Mouse (Mus musculus) yolk sac, embryonic 10.5 days (tissue): ENCODE results near the gene Lcp2.
A peak's percentile ranks its signal among the peaks of the same experiment; 100 is the strongest.

Source experiments
- DNase-seq: peaks from one replicate; pipeline ENCODE4 v3.0.0-alpha.2; 2017; ENCODE audit warnings: low spot score

Gene Lcp2

GRCm38 (mm10) chr11:34047542-34047937 is 820 bp downstream of the Lcp2 start:
- no peak for DNase-seq

GRCm38 (mm10) chr11:34048375-34049124 is 1.8 kb downstream of the Lcp2 start:
- DNase-seq = no peak

DNA sequence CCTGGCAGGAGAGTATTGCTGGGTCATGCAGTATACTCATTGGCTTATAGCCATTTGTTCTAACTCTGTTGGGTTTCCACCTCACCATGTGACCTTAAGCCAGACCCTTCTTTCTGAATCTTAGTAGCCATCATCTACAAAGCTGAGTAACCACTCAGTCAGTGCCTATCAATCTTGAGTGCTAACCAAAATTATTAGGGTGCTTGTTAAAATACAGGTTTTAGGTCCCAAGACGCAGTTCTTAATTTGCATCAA is 2.3 kb downstream of the Lcp2 start:
- DNase-seq = no peak

DNA sequence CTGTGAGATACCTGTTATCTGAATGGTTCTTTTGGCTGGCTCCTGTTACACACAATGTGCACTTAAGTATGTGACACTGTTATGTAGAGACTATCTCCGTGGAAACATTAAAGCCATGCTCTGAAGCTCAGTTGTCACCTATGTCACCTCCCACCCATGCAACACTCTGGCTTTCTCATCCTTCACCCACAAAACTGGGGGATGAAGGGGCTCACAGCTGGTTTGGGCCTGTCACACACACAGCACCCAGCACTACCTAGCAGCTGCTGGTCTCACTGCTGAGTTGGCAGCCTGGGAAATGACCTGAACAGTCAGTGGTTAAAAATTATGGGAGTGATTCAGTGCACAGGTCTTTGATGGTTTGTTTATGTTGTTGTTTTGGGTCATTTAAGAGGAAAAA is 3.3 kb downstream of the Lcp2 start:
- DNase-seq = no peak

GRCm38 (mm10) chr11:34050643-34051042 is 3.9 kb downstream of the Lcp2 start:
- no peak for DNase-seq

GRCm38 (mm10) chr11:34053031-34053818 is 6.5 kb downstream of the Lcp2 start:
- no peak for DNase-seq

DNA sequence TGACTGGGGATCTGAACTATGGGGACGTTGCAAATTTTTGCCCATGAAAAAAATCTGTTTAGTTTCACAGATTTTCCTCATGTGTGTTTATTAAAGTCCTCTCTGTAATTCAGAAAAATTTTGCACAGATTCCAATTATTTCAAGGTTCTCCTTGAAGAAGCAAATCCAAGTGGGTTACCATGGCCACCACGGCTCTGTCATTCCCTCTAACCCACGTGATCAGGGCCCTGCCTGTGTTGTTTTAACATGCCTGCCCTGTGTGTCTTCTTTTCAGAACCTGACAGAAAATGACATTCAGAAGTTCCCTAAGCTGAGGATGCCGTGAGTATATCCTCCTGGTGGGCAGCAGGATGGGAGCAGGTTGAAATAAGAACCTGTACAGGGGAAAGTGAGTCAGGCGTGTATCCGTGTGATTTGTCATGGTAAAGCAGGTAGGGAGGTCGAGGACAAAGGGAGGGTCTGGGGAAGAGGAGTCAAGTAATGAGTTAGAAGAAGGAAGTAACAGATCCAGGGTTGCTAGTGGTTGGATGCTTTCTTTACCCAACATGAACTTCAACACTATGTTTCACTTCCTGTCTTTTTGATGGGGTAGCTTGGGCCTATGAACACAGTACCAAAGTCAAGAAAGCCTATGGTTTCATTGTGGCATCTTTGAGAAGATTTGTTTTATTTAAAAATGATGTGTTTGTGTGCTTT is 7.5 kb downstream of the Lcp2 start:
- no peak for DNase-seq

- DNase-seq = no peak
Observed at GRCm38 (mm10) chr11:34056715-34057114, 10.0 kb downstream of the Lcp2 start.

DNA sequence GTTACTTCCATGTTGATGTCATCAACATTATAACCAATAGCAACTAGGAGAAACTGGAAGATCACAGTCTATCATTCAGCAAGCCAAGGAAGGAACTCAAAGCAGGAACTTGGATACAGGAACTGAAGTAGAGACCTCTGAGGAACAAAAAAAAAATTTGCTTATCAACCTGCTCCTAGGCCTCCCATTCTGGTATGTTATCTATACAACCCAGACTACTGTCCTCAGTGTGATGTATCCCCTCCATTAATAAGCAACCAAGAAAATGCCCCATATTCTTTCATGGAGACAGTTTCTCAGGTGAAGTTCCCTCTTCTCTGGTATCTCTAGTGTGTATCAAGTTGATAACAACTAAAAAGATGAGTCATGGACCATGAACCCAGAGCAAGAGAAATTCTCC is 11.6 kb downstream of the Lcp2 start:
- no peak for DNase-seq

DNA sequence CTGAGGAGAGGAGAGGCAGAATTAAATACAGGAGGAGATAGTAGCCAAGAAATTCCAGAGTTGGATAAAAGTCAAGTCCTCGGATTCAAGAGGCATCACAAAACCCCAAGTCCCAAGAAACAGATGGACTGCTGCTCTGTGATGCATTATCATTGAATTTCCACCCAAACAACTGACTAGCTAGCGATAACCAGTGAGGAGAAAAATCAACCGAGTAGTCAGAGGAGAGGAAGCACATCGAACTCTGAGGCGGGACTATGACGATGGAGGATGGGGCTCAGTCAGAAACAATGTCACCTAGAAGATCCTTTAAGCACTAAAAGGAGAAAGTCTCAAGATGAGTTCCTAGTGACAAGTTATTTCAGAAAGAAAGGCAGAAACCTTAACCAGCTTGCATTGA is 12.2 kb downstream of the Lcp2 start:
- no peak for DNase-seq

DNA sequence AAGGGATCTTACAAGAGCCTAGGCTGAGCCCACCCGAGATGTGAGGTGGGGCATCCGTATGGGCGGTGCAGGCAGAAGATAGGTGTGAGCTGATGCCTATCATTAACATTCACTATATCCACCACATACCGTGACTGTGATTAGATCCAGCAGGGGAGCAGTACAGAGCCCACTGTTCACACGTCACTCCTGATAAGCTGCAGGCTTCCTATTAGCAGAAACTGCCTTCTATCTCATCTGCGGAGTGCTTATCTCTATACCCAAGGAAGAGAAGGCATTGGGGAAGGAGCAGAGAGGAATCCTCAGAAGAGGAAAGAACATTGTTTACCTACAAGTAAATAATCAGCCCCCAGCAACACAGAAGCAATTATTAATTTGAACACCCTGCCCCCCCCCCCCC is 15.0 kb downstream of the Lcp2 start:
- no peak for DNase-seq

GRCm38 (mm10) chr11:34063257-34063656 is 16.5 kb downstream of the Lcp2 start:
- DNase-seq = no peak

GRCm38 (mm10) chr11:34063702-34064485 is 17.2 kb downstream of the Lcp2 start:
- DNase-seq = peak; percentile 7

GRCm38 (mm10) chr11:34070596-34070995 is 23.9 kb downstream of the Lcp2 start:
- DNase-seq = no peak

- peak; percentile 2 for DNase-seq
Observed at GRCm38 (mm10) chr11:34072309-34072708, 25.6 kb downstream of the Lcp2 start.

GRCm38 (mm10) chr11:34073776-34074175 is 27.1 kb downstream of the Lcp2 start:
- no peak for DNase-seq

GRCm38 (mm10) chr11:34077870-34078269 is 31.1 kb downstream of the Lcp2 start:
- DNase-seq = no peak

- DNase-seq = no peak
Observed at GRCm38 (mm10) chr11:34078581-34078980, 31.9 kb downstream of the Lcp2 start.

- no peak for DNase-seq
Observed at GRCm38 (mm10) chr11:34079542-34080464, 33.1 kb downstream of the Lcp2 start.

DNA sequence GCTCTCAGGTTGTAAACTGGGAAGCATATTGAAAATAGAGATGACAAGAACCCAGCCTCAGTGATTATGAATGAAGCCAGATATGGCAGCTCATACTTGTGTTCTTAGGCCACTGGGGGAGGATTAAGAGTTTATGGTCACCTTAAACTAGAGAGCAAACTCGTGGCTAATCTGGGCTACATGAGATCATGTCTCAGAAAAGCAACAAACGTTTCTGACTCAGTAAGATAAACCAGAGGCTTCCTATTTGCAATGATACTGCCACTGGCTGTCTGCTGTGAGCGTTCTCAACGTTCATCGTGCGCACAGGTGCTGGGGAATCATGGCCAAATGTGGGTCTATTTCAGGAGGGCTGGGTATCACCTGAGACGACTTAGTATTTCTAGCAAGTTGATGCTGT is 37.1 kb downstream of the Lcp2 start:
- no peak for DNase-seq

GRCm38 (mm10) chr11:34084639-34085038 is 37.9 kb downstream of the Lcp2 start:
- DNase-seq = no peak
